Mouse (Mus musculus) kidney, adult 2 months (tissue): ENCODE measurements at regions not wholly inside any gene's neighbourhood (a gene's known extent, or its start where the extent isn't known, plus 50 kb on each side); places are given as distances from the start of the nearest gene placed in this dataset.

Source experiments
- CTCF ChIP-seq: fragments of 200-500 bp; conservative IDR thresholded peaks from 2 replicates; pipeline ENCODE4 v1.5.1; 2011; ENCODE audit warnings: low read depth, mild to moderate bottlenecking, control low read depth, low read length, moderate library complexity, mixed read lengths; ENCODE audit not compliant: insufficient read depth, insufficient read length
- POLR2A ChIP-seq: fragments of 200-500 bp; IDR thresholded peaks from one replicate; pipeline ENCODE4 v1.6.1; 2011; ENCODE audit warnings: low read depth, low read length, control low read depth

DNA sequence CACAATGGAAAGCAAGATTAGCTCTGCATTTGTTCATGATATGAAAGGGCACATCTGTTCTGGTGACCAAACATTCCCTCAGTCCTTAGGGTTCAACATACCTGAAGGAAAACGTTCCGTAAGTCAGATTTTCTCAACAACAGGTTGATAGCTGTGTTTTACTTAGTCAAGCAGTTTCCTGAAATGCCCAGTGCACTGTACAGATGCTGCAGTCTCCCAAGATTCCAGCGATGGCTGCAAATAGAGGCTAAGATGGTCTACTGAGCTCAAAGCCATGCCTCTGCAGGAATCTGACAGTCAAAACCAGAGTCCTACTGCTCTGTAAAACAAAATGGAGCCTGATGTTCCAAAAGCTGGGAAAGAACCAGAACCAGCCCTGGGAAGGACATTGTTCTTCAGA, 268.5 kb upstream of the Myo3a start:
- TF ChIP-seq POLR2A (no peak), CTCF (no peak)
